Mouse (Mus musculus): ENCODE measurements around the gene Lce1b.

DNA sequence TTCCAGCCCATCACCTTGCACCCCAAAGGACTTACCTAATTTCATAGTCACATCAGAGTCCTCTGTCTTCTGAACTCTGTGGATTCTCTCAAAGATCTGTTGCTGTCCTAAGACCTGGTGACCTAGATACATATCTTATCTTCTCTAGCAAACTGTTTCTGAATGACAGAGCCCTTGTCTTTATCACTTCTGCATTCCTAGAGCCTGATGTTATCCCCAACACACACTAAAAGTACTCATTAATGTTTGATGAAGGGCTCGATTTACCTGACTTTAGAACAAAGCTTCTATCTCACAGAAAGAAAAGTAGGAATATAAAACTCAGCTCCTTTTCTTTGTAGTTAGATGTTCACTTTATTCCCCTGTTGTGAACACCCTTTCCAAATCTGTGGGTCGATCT is 35.2 kb downstream of the Lce1b start, which contains the start of gene Lce6a:
- TF ChIP-seq CTCF (conservative IDR thresholded peaks at IDR 0.05; ENCODE audit: low read length): no peak
- TF ChIP-seq POU5F1 (IDR thresholded peaks at IDR 0.05; ENCODE audit: borderline replicate concordance, low read length): no peak

Measured in E14TG2a.4 (cell line).